Mouse (Mus musculus): ENCODE data around the gene Vwce. TPM values are rescaled to one million over a fixed set of nuclear protein-coding genes. Genes with fewer than 3 reads are reported as not detected.

Gene Vwce
- polyA plus RNA-seq, 1 experiment from 2014 or later: 3.0 TPM

DNA sequence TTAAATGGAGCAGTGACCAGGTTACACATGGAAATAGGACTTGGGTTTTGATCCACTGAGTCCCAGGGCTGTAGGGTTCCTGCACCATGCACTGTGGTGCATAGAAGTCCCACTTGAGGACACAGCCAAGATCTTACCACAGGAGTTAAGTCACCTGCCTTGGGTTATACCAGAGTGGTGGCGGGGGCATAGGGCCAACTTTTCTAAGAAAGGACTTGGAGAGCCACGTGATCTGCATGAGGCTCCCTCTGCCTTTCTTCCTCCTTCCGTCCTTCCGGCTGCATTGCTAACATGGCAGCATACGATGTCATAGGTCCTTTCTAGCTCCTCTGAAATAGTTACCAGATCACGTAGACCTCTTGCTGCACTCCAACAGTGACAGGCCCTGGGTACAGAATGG lies 81.5 kb downstream of the Vwce start:
- Histone ChIP-seq H3K36me3 (ENCODE audit: insufficient read depth, low read length) (peaks cover 37% of the 10 kb centered on the region), H3K4me1 (replicated peaks; ENCODE audit: insufficient read depth, low read length) (peaks cover 10% of the 10 kb centered on the region; the same call in 1 of the 2 replicates), H3K9me3 (replicated peaks; ENCODE audit: low read length) (no peaks in the 10 kb centered on the region), H3K4me3 (replicated peaks; ENCODE audit: low read depth, low read length) (no peak overlapping the region), H3K4me2 (ENCODE audit: low read length) (no peak overlapping the region), H3K9ac (ENCODE audit: low read depth, low read length) (no peak overlapping the region), H3K27ac (no peak overlapping the region), H3K27me3 (ENCODE audit: insufficient read depth, low read length) (no peaks in the 10 kb centered on the region)
- DNase-seq (ENCODE audit: low spot score) (no peak), ATAC-seq (replicated peaks; ENCODE audit: low FRiP score, low read depth) (no peak)
- WGBS: 88% methylated on average over 6 of the region's 6 CpGs
- no peak for TF ChIP-seq CTCF (IDR thresholded peaks at IDR 0.05; ENCODE audit: low read depth)

Other genes with a start within 250 kb of the Vwce start
- gene Syt7, start 245.1 kb upstream of the Vwce start, polyA plus RNA-seq (2015; fragmentation: Nextera tagmentation; extraction: Ambion mirVana): 1.2 and 1.7 TPM in 2 replicates
- gene Lrrc10b, start 176.7 kb upstream of the Vwce start, polyA plus RNA-seq (2015; fragmentation: Nextera tagmentation; extraction: Ambion mirVana): 0.80 and 0.84 TPM in 2 replicates
- gene Ppp1r32, start 151.3 kb upstream of the Vwce start, polyA plus RNA-seq (2015; fragmentation: Nextera tagmentation; extraction: Ambion mirVana): not detected in 2 replicates
- 33.3 and 34.2 TPM in 2 replicates for gene Cpsf7, start 108.9 kb upstream of the Vwce start, polyA plus RNA-seq (2015; fragmentation: Nextera tagmentation; extraction: Ambion mirVana)
- gene Sdhaf2, start 108.1 kb upstream of the Vwce start, polyA plus RNA-seq (2015; fragmentation: Nextera tagmentation; extraction: Ambion mirVana): 55.3 and 57.4 TPM in 2 replicates
- 49.7 and 50.5 TPM in 2 replicates for gene Tmem216, start 78.0 kb upstream of the Vwce start, polyA plus RNA-seq (2015; fragmentation: Nextera tagmentation; extraction: Ambion mirVana)
- gene Cyb561a3, start 57.0 kb upstream of the Vwce start, polyA plus RNA-seq (2015; fragmentation: Nextera tagmentation; extraction: Ambion mirVana): 17.2 and 18.6 TPM in 2 replicates
- gene Tmem138, start 56.9 kb upstream of the Vwce start, polyA plus RNA-seq (2015; fragmentation: Nextera tagmentation; extraction: Ambion mirVana): 35.0 and 37.4 TPM in 2 replicates
- gene Ddb1, start 28.9 kb upstream of the Vwce start, polyA plus RNA-seq (2015; fragmentation: Nextera tagmentation; extraction: Ambion mirVana): 205 and 225 TPM in 2 replicates
- gene Tkfc, start 28.6 kb upstream of the Vwce start, polyA plus RNA-seq (2015; fragmentation: Nextera tagmentation; extraction: Ambion mirVana): 42.2 and 54.4 TPM in 2 replicates
- 0.43 and 0.70 TPM in 2 replicates for gene Pga5, start 43.9 kb downstream of the Vwce start, polyA plus RNA-seq (2015; fragmentation: Nextera tagmentation; extraction: Ambion mirVana)
- 32.1 and 35.5 TPM in 2 replicates for gene Vps37c, start 54.5 kb downstream of the Vwce start, polyA plus RNA-seq (2015; fragmentation: Nextera tagmentation; extraction: Ambion mirVana)
- 0.11 and 0.23 TPM in 2 replicates for gene Cd5, start 104.8 kb downstream of the Vwce start, polyA plus RNA-seq (2015; fragmentation: Nextera tagmentation; extraction: Ambion mirVana)
- 0.05 TPM in 1 of 2 replicates, not detected in the other for gene Cd6, start 195.8 kb downstream of the Vwce start, polyA plus RNA-seq (2015; fragmentation: Nextera tagmentation; extraction: Ambion mirVana)
- 0.83 and 0.93 TPM in 2 replicates for gene Slc15a3, start 205.5 kb downstream of the Vwce start, polyA plus RNA-seq (2015; fragmentation: Nextera tagmentation; extraction: Ambion mirVana)
- gene Tmem132a, start 235.7 kb downstream of the Vwce start, polyA plus RNA-seq (2015; fragmentation: Nextera tagmentation; extraction: Ambion mirVana): 43.5 and 45.0 TPM in 2 replicates
- gene Tmem109, start 247.8 kb downstream of the Vwce start, polyA plus RNA-seq (2015; fragmentation: Nextera tagmentation; extraction: Ambion mirVana): 87.0 and 89.6 TPM in 2 replicates